Mouse (Mus musculus) heart, adult 10 weeks (tissue): ENCODE data around the gene Onecut3. TPM values are rescaled to one million over a fixed set of nuclear protein-coding genes. Genes with fewer than 3 reads are reported as not detected.

Experiments
- polyA plus RNA-seq: library from polyadenylated mRNA; stranded (reverse); fragments of 350-450 nt; fragmentation: Illumina TruSeq; extraction: RNeasy Lipid Tissue Mini Kit (QIAGEN cat#74804); gene quantifications from one replicate; pipeline ENCODE4 v1.2.3, GENCODE M21; 2014; ENCODE audit warnings: low read depth, low replicate concordance

Gene Onecut3
- polyA plus RNA-seq, result 0.08 TPM

GRCm38 (mm10) chr10:80494732-80495131, at the start of gene Onecut3:
Gene Onecut3, plus strand, starts transcription at chr10:80494835.

GRCm38 (mm10) chr10:80538710-80539394, 44.2 kb downstream of the Onecut3 start, which contains the start of gene Atp8b3:
Gene Atp8b3, minus strand, starts transcription at chr10:80539124.

DNA sequence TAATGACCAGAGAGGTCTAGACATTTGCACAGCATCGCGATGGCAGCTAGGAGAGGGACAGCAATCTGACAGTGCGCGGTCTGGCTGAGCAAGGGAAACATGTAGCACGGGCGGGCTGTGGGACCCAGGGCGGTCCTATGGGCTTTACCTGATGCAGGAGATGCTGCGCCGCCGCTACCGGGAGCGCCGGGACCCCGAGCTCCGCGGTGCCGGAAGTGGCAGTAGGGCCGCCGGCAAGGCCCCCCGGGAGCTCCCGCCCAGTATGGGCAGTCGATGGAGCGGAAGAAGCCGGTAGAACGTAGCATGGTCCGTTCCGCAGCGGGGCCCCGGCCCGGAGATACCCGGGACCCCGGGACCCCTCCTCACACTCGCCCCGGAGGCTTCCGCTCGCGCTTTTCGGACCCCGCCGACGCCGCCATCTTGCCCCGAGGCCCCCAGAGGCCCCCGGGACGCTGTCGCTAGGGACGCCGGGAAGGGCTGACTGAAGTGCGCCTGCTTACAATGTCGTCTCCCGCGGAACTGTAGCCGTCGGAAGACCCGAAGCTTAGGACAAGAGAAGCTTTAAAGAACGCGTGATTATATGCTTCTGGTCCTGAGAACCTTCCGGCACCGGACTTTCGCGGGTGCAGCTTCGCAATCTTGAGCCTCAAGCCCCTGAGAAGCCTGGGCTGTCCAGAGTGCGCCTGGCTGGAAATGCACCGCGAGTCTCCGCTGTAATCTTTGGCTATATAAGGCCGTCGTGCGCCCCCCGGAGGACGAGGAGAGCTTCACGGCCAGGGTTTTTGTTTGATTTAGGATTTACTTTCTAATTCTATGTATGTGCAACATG, 66.7 kb downstream of the Onecut3 start, which contains the start of gene Rexo1:
Gene Rexo1 (minus strand): TSS at position 445 of the 829 bp plus-strand sequence.

Other genes with a start within 250 kb of the Onecut3 start
- 842 TPM for gene Ndufs7, start 245.7 kb upstream of the Onecut3 start, polyA plus RNA-seq
- 7.7 TPM for gene Gamt, start 233.8 kb upstream of the Onecut3 start, polyA plus RNA-seq
- gene Dazap1, start 233.3 kb upstream of the Onecut3 start, polyA plus RNA-seq, result 49.3 TPM
- gene Rps15, start 202.4 kb upstream of the Onecut3 start, polyA plus RNA-seq, result 1,202 TPM
- 2.0 TPM for gene Apc2, start 198.9 kb upstream of the Onecut3 start, polyA plus RNA-seq
- 22.7 TPM for gene 2310011J03Rik, start 174.3 kb upstream of the Onecut3 start, polyA plus RNA-seq
- 2.2 TPM for gene Pcsk4, start 165.3 kb upstream of the Onecut3 start, polyA plus RNA-seq
- 3.4 TPM for gene Reep6, start 164.9 kb upstream of the Onecut3 start, polyA plus RNA-seq
- gene Adamtsl5, start 146.4 kb upstream of the Onecut3 start, polyA plus RNA-seq, result 64.4 TPM
- 3.1 TPM for gene Plk5, start 138.4 kb upstream of the Onecut3 start, polyA plus RNA-seq
- 6.2 TPM for gene Mex3d, start 107.2 kb upstream of the Onecut3 start, polyA plus RNA-seq
- 93.3 TPM for gene Mbd3, start 95.3 kb upstream of the Onecut3 start, polyA plus RNA-seq
- 2,281 TPM for gene Uqcr11, start 88.0 kb upstream of the Onecut3 start, polyA plus RNA-seq
- 17.6 TPM for gene Tcf3, start 61.2 kb upstream of the Onecut3 start, polyA plus RNA-seq
- not detected for gene Atp8b3, start 44.3 kb downstream of the Onecut3 start, polyA plus RNA-seq
- 12.6 TPM for gene Rexo1, start 66.7 kb downstream of the Onecut3 start, polyA plus RNA-seq
- 4.1 TPM for gene Klf16, start 82.5 kb downstream of the Onecut3 start, polyA plus RNA-seq
- 36.9 TPM for gene Abhd17a, start 95.5 kb downstream of the Onecut3 start, polyA plus RNA-seq
- gene Scamp4, start 108.0 kb downstream of the Onecut3 start, polyA plus RNA-seq, result 35.7 TPM
- gene Adat3, start 108.0 kb downstream of the Onecut3 start, polyA plus RNA-seq, result 1.7 TPM
- 0.50 TPM for gene Gm49322, start 111.2 kb downstream of the Onecut3 start, polyA plus RNA-seq
- 87.7 TPM for gene Csnk1g2, start 128.0 kb downstream of the Onecut3 start, polyA plus RNA-seq
- 42.0 TPM for gene Btbd2, start 162.2 kb downstream of the Onecut3 start, polyA plus RNA-seq
- gene Mknk2, start 183.3 kb downstream of the Onecut3 start, polyA plus RNA-seq, result 159 TPM
- 5.6 TPM for gene Mob3a, start 207.1 kb downstream of the Onecut3 start, polyA plus RNA-seq
- 17.2 TPM for gene Izumo4, start 207.3 kb downstream of the Onecut3 start, polyA plus RNA-seq
- gene Ap3d1, start 247.4 kb downstream of the Onecut3 start, polyA plus RNA-seq, result 44.0 TPM